Mouse (Mus musculus) ovary, postnatal 14 days (tissue): ENCODE measurements at regions not wholly inside any gene's neighbourhood (a gene's known extent, or its start where the extent isn't known, plus 50 kb on each side); places are given as distances from the start of the nearest gene placed in this dataset.

Experiments
- DNase-seq: peaks from one replicate; pipeline ENCODE4 v3.0.0; 2022; ENCODE audit warnings: low spot score

DNA sequence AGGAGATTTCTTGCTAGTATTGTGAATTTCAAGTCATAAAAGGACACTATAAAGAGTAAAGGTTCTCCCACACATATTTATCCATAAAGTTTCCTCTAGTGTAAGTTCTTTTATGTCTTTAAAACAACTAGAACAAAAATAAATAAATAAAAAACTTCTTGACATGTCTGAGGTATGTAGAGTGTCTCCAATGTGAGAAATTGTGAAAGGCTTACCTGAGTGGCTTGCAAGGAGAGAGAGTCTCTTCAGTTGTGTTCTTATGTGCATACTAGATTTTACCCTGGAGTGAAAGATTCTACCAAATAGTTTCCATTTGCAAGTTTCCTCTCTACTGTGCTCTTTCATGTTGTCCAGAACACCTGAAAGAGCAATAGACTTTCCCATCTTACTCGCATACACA lies 276.8 kb downstream of the Ankrd50 start:
- no peak for DNase-seq

DNA sequence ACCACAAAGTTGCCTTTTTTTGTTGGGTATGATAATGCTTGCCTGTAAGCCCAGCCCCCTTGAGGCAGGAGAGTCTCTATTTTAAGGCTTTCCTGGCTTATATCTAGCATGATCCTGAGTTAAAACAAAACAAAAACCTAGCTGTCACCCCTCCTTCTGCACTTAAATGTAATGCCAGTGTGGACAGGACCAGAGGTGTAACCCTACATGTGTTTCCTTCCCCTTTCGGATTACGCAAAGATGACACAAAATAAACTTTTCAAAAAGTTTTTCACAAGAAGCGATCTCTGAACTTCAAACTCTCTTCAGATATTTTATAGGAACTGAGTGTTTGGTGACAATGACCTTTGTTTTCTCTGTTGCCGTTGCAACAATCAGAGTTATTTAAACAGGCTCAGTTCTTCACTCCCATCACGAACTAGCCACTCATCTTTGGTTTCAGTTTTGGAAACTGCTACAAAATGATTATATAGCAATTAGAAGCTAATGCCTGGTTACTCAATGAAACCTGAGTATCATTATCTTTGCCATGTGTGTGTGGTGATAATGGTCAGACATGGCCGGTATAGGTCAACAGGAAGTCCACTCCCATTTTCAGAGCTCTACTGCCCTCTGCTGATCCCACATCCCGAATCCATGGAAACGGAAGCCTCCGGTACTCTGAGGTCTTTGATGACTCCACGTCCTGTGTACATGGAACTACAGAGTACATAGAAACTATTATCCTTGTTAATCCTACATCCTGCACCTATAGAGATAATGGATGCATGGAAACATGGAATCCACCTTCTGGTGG lies 282.6 kb downstream of the Ankrd50 start:
- peak; percentile 69 for DNase-seq

DNA sequence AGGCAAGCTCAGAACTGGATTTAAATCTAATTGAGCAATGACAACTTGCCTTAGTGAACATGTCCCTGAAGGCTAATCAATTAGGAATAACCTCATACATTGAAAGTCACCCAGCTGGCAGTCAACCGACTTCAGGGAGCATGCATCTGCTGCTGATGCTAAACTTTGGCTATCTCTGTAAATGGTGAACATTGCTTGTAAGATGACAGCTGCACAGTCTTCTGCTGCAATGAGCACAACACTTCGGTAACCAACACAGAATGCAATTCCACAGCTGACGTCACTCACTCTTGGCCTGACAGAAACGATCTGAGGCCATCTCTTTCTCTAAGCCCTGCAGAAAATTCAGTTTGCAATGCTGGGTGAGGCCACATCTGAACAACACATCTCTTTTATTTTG lies 290.6 kb downstream of the Ankrd50 start:
- DNase-seq, result no peak

DNA sequence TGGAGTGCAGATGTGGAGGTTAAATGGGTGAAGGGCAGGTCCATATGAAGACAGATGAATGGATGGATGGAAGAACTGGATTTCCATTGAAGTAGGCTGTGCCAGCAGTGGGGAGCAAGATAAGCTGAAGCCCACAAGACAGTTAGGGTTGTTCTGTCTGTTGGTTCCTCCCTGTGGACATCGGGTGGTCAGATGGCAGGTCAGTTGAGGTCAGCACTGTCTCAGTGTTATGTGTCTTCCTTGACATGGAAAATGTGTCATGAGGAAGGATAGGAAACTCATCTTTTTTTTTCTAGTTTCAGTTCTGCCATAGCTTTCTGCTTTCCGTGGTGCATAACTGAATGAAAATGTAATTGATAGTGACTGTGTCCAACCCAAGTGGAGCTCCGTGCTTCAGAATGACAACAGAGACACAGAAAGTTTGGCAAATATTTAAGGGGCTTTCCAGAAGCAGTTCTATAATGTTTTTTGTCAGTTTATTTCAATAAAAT lies 297.2 kb downstream of the Ankrd50 start:
- no peak for DNase-seq

DNA sequence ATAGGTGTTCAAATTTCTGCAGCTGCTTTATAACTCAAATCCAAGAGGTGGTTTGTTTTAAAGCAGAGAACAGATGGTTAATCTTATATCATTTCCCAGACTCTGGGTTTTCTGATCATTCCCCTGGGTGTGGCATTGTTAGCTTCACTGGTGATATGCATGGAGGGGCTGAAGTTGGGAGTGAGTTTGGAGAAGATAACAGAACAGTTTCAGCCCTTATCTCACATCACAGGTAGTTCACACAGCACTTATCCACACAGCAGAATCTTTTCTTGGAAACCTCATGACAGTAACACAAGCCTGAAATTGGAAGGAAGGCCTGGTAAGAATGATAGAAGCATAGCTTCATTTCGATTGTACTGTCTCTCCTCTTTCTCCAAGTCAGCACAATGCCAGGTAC lies 298.1 kb downstream of the Ankrd50 start:
- no peak for DNase-seq

DNA sequence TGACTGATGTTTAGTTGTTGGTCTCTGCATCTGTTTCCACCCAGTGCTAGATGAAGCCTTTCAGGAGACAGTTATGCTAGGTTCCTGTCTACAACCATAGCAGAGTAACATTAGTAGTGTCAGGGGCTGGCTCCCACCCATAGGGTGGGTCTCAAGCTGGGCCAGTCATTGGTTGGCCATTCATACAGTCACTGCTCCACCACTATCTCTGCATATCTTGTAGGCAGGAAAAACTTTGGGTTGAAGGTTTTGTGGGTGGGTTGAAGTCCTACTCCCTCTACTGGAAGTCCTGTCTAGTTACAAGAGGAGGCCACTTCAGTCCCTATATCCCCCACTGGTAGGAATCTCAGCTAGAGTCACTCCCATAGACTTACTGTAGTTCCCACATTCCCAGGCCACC lies 306.3 kb downstream of the Ankrd50 start:
- DNase-seq, result no peak

DNA sequence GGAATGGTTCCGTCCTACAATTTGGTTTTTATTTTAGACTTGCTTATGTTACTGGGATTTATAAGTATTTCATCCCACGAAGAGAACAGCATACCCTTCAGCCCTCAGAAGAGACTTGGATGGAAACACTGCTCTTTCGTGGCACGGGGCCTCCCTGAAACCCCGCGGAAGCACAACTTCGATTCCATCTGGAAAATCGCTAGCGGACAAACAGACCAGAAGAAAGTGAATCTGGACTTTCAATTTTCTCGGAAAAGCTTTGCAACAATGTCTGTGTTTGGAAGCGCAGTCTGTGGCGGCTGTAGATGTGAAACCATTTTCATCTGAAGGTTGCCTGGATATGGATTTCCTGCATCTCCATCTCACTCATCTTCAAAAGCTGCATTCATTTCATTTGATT lies 308.7 kb downstream of the Ankrd50 start:
- DNase-seq, result no peak

DNA sequence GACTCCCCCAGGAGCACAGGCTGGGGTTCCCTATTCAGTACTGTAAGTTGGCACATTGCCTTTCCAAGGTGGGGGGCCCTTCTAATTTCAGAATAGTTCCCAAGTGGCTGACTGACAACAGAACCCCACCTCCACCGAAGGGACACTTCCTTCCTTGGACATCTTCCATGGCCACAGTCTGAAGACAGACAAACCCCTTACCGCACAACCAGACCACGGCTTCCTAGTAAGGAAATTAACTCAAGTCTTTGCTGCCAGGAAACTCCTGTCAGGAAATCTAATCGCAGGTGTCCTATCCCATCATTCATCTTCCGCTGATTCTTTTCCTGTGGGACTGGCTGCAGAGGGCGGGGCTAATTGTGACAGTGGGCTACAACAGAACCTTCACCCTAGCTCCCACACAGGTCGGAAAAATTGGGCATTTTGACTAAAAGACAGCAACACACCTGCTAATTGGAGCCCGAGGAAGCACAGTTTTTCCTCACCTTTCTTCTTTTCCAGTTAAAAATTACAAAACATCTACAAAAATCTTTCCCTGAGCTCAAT lies 309.8 kb downstream of the Ankrd50 start:
- no peak for DNase-seq

DNA sequence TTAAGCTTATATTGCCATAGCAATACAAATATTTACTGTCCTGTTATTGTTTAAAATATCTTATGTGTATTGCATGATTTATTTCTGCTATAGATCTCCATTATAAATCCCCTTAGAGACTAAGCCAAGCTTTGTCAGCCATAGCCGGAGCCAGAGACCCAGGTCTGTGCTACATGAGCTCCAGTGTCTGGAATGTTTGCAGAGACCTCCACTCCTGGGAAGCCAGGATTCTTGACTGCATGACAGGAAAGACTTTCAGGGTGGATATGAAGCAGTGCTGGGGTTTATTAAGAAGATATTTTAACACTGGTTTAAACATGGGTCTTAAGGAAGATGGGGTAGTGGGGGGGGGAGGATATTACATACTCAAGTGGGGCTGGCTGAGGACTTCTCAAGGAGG lies 332.2 kb downstream of the Ankrd50 start:
- no peak for DNase-seq

DNA sequence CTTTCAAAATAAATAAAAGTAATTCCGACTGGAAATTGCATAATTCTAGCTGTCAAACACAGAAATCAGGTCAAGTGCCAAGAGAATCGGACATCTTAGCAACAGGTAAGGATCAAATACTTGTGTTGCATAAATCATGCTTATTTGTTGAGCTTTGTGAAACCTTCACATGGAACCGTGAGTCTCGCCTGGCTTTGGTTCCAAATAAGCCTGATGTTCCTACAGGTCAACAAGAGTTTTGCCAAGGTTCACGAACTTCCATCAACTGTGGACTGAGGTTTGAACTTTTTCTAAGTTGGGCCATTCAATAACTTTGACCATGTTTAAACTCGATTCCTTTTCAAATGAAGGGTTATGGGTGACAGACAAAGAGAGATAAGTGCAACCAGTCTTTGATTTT lies 332.8 kb downstream of the Ankrd50 start:
- DNase-seq, result no peak

DNA sequence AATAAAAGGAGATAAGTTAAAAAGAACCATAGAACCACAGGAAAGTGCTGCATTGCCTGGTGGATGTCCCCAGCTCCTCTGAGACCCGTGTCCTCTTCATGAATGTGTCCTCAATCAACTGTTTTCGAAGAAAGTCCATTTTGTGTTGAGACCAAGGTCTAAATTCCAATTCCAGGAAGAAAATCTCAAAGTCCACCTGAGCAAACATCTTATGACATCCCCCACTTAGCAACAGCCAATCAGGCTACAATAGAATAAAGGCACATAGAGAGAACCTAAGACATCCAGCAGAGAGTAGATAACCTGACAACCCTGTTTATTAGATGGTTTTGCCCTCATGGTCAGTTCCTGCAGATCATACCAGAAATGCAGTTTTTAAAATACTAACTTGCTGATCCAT lies 338.0 kb downstream of the Ankrd50 start:
- no peak for DNase-seq

DNA sequence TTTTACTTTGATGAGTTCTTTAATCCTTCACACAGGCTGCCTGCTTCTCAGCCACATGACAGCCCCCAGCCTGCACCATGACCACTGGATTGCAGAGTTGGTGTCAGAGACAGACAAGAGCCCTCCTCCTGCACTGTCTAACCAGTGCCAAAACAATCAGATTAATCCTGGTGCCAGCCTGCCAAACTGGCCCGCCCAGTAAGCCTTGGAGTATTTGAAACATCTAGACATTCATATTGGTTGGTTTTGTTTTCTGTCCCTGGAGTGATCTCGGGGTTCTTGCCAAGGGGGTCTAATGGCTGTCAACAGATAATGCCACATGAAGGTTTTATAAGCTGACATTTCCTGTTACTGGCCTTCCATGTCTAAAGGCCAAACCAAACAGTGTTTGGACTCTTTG lies 339.2 kb downstream of the Ankrd50 start:
- no peak for DNase-seq

DNA sequence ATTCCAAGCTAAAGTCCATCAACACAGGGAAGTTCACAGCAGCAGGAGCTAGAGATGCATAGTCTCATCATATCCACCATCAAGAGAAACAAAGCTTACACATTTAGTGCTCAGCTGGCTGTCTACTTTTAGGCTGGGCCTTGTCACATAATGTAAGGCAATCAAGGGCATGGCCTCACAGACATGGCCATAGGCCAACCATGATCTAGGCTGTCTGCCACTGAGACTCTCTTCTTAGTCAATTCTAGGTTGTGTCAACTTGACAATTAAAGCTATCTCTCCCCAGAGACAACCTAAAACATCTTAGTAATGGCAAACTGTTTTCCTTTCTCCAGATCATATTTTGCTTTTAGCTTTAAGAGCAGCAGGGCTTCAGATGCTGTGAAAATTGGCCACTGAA lies 340.0 kb downstream of the Ankrd50 start:
- DNase-seq, result no peak

DNA sequence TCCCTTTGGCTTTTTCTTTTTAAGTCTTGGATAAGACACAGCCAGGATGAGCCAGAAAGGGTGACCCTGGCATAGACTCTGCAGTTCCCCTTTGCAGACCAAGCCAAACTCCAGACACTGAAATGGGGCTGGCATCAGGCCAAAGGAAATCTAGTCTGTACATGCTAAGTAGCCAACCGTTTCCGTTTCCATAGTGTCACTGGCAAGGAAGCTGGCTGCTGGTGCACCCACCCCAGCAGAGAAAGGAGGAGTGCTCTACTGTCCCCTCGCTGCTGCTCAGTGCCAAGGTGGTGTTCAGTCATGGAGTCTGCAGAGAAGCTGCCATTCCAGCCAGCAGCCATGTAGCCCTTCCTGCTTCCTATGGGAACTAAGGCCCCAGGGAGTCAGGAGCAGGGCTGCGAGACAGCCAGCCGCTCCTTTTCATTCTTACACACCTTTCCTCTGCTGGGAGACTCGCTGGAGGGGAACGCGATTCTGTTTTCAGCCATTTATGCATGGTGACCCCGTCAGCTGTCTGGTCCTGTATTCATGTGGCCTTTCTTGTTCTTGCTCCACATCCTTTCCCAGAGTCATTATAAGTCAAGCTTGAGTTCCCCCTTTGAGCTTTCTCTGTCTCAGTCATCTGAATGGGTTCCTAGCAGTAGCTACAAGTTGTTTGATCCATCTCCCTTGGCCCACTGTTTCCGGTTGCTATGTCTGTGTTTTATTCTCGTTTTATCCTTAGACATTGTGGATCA lies 341.3 kb downstream of the Ankrd50 start:
- DNase-seq, result peak; percentile 54

DNA sequence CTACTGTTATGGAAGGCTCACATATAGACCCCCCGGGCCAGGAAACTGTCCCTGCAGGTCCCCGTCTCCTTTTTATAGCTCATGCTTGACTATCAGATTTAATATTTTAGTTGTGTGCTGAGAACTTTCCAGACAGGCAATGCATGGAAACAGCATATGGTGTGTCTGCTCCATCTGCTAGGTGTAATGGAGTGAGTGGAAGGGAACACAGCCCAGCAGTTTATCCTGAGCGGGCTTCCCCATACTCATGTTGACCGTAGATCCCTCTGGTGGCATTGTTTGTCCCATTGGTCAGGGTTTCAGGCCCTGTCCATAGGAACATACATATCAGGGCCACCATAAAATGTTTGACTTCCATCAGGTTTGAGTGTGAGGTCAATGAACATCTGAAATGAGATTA lies 345.3 kb downstream of the Ankrd50 start:
- DNase-seq, result no peak

DNA sequence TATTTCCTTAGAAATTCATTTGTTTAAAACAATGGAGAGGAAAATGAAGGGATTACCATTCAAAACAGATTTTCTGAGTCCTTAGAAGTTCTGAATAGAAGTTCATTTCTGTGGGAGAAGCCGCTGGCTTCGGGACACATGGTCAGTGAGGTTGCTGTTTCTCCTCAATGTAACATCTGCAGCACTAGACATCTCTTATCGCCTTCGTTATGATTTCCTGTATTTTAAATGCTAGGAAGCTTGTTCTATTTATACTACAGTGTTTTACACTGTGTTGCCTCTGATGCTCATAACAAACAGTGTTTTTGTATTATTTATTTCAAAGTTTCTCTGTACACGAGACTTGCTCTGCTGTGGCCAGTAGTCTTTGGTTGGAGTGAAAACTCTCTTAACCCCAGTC lies 346.6 kb downstream of the Ankrd50 start:
- no peak for DNase-seq

DNA sequence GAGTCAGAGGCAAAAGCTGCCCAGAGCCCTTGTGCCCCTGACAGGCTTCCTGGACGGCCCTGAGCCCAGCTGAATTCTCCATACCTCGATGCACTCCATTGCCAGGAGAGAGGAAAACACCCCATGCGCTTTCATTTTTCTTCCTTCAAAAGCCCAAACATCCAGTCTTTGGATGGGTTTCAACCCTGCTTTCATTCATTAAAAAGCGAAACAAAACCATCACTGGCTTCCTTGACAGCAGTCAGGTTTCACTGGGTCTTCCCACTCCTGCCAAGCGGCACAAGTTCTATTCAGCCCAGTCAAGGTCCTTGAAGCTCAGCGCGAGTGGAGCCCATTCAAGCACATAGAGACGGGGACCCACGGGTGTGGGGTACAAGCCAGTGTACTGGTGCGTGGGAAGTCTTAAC lies 348.8 kb downstream of the Ankrd50 start:
- DNase-seq, result no peak

DNA sequence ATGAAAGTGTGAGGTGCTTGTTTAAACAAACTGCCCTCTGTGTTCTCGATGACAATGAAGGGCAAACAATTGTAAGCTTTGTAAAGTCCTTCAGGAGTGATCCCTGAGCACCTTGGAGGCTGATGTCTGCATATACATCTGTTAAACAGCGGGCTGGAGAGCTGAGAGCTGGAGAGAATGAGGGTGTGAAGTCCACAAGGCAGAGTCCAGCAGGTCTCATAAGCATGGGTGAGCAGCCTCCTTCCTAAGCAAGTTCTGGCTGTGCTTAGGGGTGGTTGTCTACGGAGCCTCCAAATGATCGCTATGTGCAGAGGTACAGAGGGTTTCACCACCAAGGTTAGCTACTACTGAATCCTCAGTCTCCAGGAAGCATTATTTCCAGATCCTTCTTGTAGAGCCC lies 350.2 kb downstream of the Ankrd50 start:
- no peak for DNase-seq

DNA sequence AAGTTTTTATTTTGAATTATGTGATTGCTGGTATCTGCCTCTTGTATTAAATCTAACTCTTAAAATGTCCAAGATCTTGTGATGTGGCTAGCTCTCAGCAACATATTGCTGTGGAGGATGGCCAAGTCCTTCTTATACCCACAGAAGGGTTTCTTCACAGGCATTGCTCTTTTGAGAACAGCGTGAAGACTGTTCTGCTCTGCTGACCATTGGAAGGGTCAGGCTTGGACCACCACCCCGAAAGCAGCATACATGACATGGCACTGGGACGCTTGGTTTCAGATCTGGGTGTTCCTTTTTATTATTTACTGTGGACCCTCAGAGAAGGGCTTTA lies 352.8 kb downstream of the Ankrd50 start:
- DNase-seq, result no peak

DNA sequence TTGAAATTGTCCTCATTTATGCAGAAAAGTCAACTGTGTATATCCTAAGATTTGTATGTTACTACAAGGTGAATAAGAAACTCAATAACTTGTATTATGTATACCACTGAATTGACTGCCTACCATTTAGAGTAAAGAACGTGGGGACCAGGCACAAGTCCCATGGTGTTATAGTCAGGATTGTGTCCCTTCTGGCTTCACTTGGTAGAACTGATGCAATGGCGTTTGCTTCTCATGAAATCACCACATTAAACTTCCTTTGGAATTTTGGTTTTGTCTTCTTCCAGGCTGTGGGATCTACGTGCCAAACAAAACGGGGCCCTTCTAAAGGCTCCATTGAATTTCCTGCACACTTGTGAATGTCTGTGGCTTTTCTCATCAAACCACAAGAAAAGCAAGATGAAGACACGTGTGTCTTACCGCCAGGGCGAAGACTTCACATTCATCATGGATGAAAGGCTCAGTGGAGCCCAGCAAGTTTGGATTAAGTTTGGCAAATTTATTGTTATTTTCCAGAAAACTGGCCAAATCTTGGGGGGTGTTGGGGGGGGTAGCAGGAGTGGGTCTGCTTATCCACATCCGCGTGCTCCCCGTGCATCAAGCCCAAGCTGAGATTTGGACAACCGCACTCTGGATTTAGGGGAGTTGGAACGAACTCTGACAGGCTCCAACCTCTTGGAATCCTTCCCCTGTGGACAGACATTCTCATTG lies 353.3 kb downstream of the Ankrd50 start:
- no peak for DNase-seq

DNA sequence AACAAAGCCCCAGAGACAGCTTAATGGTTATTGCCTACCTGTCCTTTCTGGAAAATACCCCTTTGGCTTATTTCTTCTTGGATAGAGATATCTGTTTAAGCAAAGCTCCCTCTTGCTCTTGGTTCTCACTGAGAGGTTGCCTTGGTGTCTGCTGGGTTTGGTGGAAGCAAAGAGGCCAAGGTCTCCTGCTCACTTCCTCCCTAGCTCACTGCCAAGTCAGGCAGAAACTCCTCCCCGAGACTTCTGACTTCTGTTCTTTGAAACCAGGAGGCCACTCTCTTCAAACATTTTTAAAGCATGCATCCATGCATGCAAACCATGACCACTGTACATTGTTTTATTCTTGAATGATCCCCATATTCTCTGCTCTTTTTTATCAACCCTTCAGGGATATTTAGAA lies 354.6 kb downstream of the Ankrd50 start:
- DNase-seq, result no peak

DNA sequence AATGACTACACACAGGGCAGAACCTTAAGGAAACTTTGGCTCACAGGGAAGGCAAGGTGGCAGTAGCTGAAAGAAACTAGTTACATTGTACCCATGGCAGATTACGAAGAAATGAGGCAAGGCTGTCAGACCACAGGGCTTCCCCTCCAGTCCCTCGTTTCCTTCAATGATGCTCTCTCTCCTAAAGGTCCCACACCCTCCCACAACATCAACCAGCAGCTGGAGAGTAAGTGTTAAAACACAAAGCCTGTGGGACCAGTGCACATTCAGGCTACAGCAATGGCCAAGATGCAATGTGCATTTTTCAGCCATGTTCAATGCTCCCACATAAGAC lies 355.5 kb downstream of the Ankrd50 start:
- DNase-seq, result no peak
